Mouse (Mus musculus) liver, embryonic 15.5 days (tissue): ENCODE results near the gene Gm3278. TPM values are rescaled to one million over a fixed set of nuclear protein-coding genes. Genes with fewer than 3 reads are reported as not detected.
"Not testable (repeated sequence)": the region's sequence is repeated elsewhere in the genome, so short reads cannot be mapped to it uniquely, and the experiment has no call there.

Experiments
- ATAC-seq: fragments of 200-750 bp; cut with Nextera tagmentation; 2 replicates; pipeline ENCODE4 v1.8.0; 2017; ENCODE audit warnings: moderate number of reproducible peaks, mild to moderate bottlenecking, moderate library complexity; ENCODE audit not compliant: insufficient read depth
- H3K27ac ChIP-seq: fragments of 300-500 bp; sonication (generic); replicated peaks from 2 replicates; pipeline ENCODE4 v1.5.1; 2015; ENCODE audit warnings: mild to moderate bottlenecking, inconsistent platforms
- H3K27me3 ChIP-seq: fragments of 300-500 bp; sonication (generic); 2 replicates; pipeline ENCODE4 v1.6.1; 2015; ENCODE audit warnings: mild to moderate bottlenecking, inconsistent platforms
- H3K36me3 ChIP-seq: fragments of 300-500 bp; sonication (generic); replicated peaks from 2 replicates; pipeline ENCODE4 v1.6.1; 2015; ENCODE audit warnings: moderate library complexity, mild to moderate bottlenecking, inconsistent platforms
- H3K4me1 ChIP-seq: fragments of 300-500 bp; sonication (generic); replicated peaks from 2 replicates; pipeline ENCODE4 v1.6.1; 2015; ENCODE audit warnings: inconsistent platforms
- H3K4me2 ChIP-seq: fragments of 300-500 bp; sonication (generic); 2 replicates; pipeline ENCODE4 v1.6.1; 2015; ENCODE audit warnings: moderate library complexity, mild to moderate bottlenecking, inconsistent platforms
- H3K4me3 ChIP-seq: fragments of 300-500 bp; sonication (generic); replicated peaks from 2 replicates; pipeline ENCODE4 v1.5.1; 2015; ENCODE audit warnings: mild to moderate bottlenecking, inconsistent platforms
- H3K9ac ChIP-seq: fragments of 300-500 bp; sonication (generic); 2 replicates; pipeline ENCODE4 v1.6.1; 2015; ENCODE audit warnings: moderate library complexity, mild to moderate bottlenecking, inconsistent platforms
- H3K9me3 ChIP-seq: fragments of 300-500 bp; sonication (generic); replicated peaks from 2 replicates; pipeline ENCODE4 v1.6.1; 2016; ENCODE audit warnings: inconsistent platforms
- WGBS: fragments of 180-500 bp; shearing (Covaris S2); methylation state at CpG from one replicate; pipeline ENCODE4 v1.1.7; 2015; ENCODE audit warnings: mixed read lengths; ENCODE audit not compliant: insufficient replicate concordance; 5-methylcytosine and 5-hydroxymethylcytosine counted together
- polyA plus RNA-seq: library from polyadenylated mRNA; unstranded; fragments of >200 nt; fragmentation: Nextera tagmentation; extraction: Ambion mirVana; gene quantifications from 2 replicates; pipeline ENCODE4 v1.2.1, GENCODE M21; 2015

Gene Gm3278
- not detected in 2 replicates for polyA plus RNA-seq

DNA sequence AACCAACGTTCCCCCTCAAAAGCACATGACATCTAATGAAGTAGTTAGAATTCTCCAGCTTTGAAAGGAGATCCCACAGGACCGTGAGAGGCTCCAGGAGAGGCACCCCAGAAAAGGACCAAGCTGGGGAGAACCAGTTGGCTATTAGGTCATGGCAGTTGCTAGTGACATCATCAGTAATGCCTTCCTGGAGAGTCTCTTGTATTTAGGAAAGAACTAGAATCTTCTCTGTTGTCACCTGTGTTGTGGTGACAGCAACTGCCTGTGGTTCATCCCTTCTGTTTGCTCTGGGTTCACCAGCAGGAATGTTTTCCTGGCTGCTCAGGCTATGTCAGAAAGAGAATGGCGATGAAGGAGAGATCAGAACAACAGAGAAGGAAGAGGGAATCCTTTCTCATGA, at the start of gene Gm3278:
Gm3278 (plus strand) TSS at position 301 of the 400 bp plus-strand sequence.
- not testable (repeated sequence) for H3K9ac ChIP-seq, H3K4me1 ChIP-seq, H3K36me3 ChIP-seq, H3K9me3 ChIP-seq, H3K4me3 ChIP-seq, H3K27ac ChIP-seq, ATAC-seq, H3K4me2 ChIP-seq, H3K27me3 ChIP-seq
- 38% methylated on average over 1 of the region's 3 CpGs for WGBS

DNA sequence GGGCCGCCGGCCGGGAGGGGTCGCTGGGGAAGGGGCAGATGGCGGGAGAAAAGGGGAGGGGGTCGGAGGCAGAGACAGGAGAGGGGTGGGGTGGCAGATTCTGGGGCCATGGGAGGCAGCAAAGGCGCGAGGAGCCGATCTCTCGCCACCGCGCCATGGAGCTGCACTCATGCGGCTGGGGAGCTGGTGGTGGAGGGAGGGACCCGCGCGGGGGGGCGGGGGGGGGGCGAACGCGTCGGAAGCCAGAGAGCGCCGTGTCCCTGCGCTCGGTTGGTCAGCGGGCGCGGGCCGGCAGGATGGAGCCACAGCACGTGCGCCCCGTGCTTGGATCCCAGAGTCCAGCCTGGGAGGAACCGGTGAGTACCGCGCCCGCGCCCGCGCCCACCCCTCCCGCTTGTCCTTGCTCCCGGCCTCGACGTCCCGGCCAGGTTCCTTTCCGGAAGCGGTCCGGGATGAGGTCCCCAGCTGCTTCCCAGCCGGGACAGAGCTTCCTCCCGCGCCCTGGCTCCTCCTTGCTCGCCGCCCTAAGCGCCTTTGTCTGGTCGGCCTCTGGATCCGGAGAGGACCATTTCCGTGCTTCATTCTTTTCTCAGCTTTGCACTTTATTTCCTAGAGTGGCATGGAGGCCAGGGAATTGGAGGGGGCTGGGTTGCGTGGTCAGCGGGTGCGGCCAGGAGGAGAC, 36.8 kb upstream of the Gm3278 start, which contains the start of gene Gm3264:
Gm3264 (plus strand) TSS at position 278 of the 682 bp plus-strand sequence.
- WGBS: 4% methylated on average over 35 of the region's 59 CpGs
- not testable (repeated sequence) for H3K9ac ChIP-seq, H3K27ac ChIP-seq, H3K36me3 ChIP-seq, H3K9me3 ChIP-seq, H3K27me3 ChIP-seq, H3K4me2 ChIP-seq, H3K4me1 ChIP-seq, ATAC-seq, H3K4me3 ChIP-seq

Other genes with a start within 250 kb of the Gm3278 start
- not detected in 2 replicates for gene Gm3239, start 228.2 kb upstream of the Gm3278 start, polyA plus RNA-seq
- not detected in 2 replicates for gene Gm7876, start 183.2 kb upstream of the Gm3278 start, polyA plus RNA-seq
- not detected in 2 replicates for gene Gm3252, start 165.6 kb upstream of the Gm3278 start, polyA plus RNA-seq
- not detected in 2 replicates for gene Gm9602, start 116.1 kb upstream of the Gm3278 start, polyA plus RNA-seq
- not detected in 2 replicates for gene Gm3269, start 54.3 kb upstream of the Gm3278 start, polyA plus RNA-seq
- not detected in 2 replicates for gene Gm3264, start 36.8 kb upstream of the Gm3278 start, polyA plus RNA-seq
- not detected in 2 replicates for gene Gm8297, start 91.5 kb downstream of the Gm3278 start, polyA plus RNA-seq
- not detected in 2 replicates for gene Gm3298, start 123.5 kb downstream of the Gm3278 start, polyA plus RNA-seq
- gene 4930555G01Rik, start 158.2 kb downstream of the Gm3278 start, polyA plus RNA-seq: not detected in 2 replicates
- not detected in 2 replicates for gene Gm8281, start 178.6 kb downstream of the Gm3278 start, polyA plus RNA-seq
- gene Gm8279, start 239.1 kb downstream of the Gm3278 start, polyA plus RNA-seq: not detected in 2 replicates